Mouse (Mus musculus) liver, adult (tissue): ENCODE measurements at regions not wholly inside any gene's neighbourhood (a gene's known extent, or its start where the extent isn't known, plus 50 kb on each side); places are given as distances from the start of the nearest gene placed in this dataset.

ENCODE experiments used
- GATA4 ChIP-seq: IDR thresholded peaks from 2 replicates; pipeline ENCODE4 v1.6.1; 2014; ENCODE audit warnings: mild to moderate bottlenecking, low read length; ENCODE audit not compliant: insufficient replicate concordance

DNA sequence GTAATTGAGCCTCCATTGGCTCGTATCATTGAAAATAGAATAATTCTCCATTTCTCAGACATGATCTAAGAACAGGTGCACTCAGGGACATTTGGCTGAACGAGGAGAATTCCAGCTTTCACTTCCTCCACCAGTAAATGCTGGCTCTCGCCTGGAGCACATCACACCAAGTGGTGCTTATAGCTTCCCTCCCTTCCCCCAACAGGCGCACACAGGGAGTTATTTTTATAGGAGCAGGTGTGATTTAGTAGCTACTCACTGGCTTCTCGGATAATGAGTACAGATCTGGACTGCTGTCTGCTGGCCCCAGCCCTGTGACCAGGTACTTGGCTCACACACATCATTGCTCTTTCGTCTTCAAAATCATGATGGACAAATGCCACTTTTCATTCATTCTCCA lies 456.2 kb downstream of the Fut8 start:
- TF ChIP-seq GATA4, result no peak

- TF ChIP-seq GATA4, result no peak
These were observed 458.2 kb downstream of the Fut8 start for GRCm38 (mm10) chr12:77696039-77696631.

- no peak for TF ChIP-seq GATA4
These were observed 458.7 kb downstream of the Fut8 start for GRCm38 (mm10) chr12:77696662-77697061.

DNA sequence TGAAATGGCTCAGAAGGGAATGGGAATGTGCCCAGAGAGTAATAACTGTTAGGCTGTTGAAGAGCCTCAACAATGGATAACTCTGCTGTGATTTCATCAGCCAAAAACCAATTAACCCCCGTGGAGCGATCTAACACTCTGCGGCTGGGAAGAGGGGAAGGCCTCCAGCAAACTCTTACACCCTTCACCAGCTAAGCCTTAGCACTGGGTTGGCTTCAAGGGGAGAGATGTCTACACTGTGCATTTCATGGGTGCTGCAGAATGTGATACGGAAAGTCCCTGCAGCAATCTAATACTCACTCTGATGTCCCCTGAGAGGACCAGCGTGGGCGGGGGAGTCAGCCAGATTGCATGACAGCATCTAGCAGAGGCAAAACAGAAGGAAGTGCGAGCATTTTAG lies 460.2 kb downstream of the Fut8 start:
- no peak for TF ChIP-seq GATA4

DNA sequence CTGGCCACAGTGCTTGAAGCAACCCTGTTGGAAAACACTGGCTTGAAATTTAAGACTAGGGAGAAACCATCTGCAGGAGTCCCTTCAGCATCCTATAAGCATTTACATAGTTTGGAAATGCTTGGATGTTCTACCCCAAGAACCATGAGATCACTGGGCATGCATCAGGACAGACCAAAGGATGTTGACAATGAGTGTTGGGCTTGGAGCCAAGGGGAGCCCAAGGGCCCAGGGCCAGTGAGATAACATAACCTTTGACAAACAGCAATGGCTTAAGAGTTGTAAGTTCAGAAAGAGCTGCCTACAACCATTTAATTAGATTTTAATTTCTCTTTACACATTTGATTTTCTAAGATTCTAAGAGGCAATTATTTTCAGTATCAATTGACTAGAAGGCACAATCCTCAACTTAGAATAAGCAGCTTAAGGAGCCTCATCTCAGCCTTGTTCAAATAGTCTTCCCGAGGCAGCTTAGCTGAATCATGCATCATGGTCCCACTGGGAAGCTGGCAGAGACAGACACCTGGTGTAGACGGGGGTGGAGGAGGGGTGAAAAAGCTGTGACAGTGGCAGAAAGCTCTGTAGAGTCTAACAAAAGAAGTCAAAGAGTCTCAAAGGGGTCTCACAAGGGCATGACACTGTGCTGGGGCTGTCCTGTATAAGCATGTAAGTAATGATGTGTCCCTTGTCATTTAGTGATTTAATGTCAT lies 462.1 kb downstream of the Fut8 start:
- TF ChIP-seq GATA4, result no peak

- no peak for TF ChIP-seq GATA4
These were observed 477.6 kb downstream of the Fut8 start for GRCm38 (mm10) chr12:77715506-77715905.

DNA sequence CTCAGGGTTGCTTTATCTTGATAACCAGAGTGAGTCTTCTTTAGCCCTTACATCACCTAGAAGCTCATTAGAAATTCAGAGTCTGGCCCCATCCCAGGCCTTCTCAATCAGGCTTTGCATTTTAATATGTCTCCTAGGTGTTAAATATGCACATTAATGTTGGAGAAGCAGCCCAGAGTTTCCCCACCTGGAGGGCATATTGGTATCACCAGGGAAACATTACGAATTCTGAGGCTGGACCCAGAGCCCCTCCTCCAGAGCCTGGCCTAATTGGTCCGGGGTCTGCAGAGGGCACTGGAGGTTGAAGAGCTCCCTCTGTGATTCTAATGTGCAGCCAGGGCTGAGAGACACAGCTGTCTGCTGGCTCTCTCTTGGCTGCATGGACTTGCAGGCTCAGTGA lies 478.1 kb downstream of the Fut8 start:
- TF ChIP-seq GATA4, result no peak

DNA sequence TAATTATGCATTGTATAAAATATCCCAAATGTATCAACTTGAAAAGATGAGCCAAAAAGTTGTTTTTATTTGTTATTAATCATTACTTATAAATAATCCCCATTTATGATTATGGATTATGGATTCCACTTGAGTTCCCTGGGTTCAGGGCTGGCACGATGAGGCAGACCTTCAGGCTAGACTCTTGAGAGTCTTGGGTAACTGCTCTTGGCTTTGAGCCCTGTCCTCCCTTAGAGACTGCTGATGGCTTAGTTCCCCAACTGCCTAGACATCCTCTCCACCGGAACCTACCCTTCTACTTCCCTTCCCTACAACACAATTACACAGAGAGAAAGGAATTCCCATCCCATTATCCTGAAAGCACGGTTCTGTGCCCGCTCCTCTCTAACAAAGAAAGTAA lies 466.3 kb upstream of the Gm6657 start:
- TF ChIP-seq GATA4, result no peak

DNA sequence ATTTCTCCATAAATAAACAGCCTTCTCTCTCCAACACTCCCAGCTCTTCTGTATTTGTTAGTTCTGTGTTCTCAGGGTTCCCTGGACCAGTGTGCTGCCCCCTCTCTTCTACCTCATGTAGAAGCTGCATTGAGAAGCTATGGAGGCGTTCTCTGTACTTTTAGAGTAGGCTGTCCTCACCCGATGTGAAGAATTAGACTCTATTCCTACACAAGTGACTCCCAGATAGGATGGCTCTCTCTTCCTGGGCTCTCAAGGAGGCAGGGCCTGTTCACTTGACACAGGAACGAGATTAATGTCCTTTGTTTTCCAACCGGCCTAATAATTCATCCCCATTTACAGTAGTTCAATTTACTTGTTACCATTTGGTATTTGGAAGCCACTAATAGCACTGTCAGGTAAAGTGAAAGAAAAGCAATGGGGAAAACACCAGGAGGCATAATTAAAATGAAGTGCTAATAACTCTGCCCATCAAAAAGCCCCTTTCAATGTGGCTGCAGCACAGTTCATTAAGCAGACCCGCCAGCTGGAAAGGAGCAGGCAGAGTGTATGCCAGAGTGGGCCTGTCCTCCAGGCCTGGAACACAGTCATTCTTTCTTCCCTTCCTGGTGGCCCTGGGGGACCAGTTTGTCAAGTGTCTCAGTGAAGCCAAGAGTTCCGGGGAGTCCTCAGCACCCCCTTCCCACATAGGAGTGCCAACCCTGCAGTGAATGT lies 454.8 kb upstream of the Gm6657 start:
- no peak for TF ChIP-seq GATA4

DNA sequence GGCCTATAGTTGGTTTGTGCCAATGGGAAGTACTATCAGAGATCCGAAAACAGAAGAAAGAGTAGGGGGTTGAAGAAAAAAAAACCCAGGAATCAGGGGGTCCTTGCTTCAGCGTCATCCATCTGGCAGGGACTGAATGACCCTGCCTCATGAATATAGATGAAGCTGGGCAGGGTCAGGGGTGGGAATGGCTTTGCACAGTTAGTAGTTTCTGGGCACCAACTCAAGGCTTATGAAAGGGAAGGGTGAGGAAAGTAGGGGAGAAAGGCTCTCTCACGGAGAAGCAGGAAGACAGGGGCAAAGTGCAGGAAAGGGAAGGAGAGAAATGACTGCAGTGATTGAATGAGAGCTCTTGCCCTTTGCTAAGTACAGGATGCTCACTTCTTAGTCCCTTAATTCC lies 451.3 kb upstream of the Gm6657 start:
- TF ChIP-seq GATA4, result no peak

- TF ChIP-seq GATA4, result no peak
These were observed 444.5 kb upstream of the Gm6657 start for GRCm38 (mm10) chr12:77749438-77750007.

- TF ChIP-seq GATA4, result no peak
These were observed 441.9 kb upstream of the Gm6657 start for GRCm38 (mm10) chr12:77752181-77752580.

- TF ChIP-seq GATA4, result no peak
These were observed 438.0 kb upstream of the Gm6657 start for GRCm38 (mm10) chr12:77756021-77756420.

DNA sequence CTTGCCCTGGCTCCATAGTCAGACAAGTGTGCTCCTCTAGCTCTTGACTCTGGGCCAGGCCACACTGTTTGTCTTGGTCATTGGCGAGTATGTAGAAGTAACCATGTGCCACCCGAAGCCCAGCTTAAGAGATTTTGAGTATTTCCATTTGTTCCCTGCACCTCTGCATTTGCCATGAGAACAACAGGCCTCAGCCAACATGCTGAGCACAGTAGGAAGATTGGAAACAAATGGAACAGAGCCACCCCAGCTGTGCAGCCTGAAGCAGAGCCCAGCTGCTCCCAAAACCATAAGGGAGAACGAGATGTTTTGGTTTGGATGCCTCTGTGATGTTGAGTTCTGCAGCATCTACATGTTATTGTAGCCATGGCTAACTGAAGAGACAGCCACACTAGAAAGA lies 433.1 kb upstream of the Gm6657 start:
- no peak for TF ChIP-seq GATA4

GRCm38 (mm10) chr12:77776011-77776546 lies 418.0 kb upstream of the Gm6657 start:
- TF ChIP-seq GATA4, result no peak

DNA sequence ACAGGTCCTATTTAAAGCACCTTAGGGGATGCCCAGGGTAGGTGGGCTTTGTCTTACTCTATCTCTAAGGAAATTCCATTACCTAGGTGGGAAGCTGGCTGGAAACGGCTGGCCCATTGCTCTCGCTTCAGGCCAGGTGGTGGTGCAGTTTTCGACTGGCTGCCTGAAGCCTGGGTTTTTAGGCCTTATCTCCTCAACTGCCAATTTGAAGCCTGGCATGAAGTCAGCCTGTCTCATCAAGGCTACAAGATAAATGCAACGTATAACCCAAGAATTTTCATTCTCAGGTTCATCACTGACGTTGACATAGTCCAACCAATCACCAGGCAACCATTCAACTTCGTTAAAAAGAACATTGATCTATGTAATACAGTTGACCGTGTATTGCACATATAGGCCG lies 417.3 kb upstream of the Gm6657 start:
- TF ChIP-seq GATA4, result no peak
